Mouse (Mus musculus): ENCODE measurements around the gene Pou4f1.

- TF ChIP-seq CTCF (IDR thresholded peaks at IDR 0.05; ENCODE audit: low read depth) (no peak), EP300 (IDR thresholded peaks at IDR 0.05; ENCODE audit: low read depth) (no peak)
Measured at GRCm38 (mm10) chr14:104511664-104512063, 43.9 kb upstream of the Pou4f1 start.
